Mouse (Mus musculus) forebrain, embryonic 11.5 days (tissue): ENCODE measurements around the gene Elavl4. TPM values are rescaled to one million over a fixed set of nuclear protein-coding genes. Genes with fewer than 3 reads are reported as not detected.

Source experiments
- ATAC-seq: fragments of 200-750 bp; cut with Nextera tagmentation; replicated peaks from 2 replicates; pipeline ENCODE4 v1.8.0; 2017; ENCODE audit warnings: moderate TSS enrichment; ENCODE audit not compliant: low FRiP score
- DNase-seq: peaks from one replicate; pipeline ENCODE4 v3.0.0-alpha.2; 2017; ENCODE audit warnings: low spot score
- H3K27ac ChIP-seq: fragments of 300-500 bp; sonication (generic); 2 replicates; pipeline ENCODE4 v1.5.1; 2014; ENCODE audit warnings: low read depth, low read length
- H3K27me3 ChIP-seq: fragments of 300-500 bp; sonication (generic); 2 replicates; pipeline ENCODE4 v1.6.1; 2014; ENCODE audit warnings: mild to moderate bottlenecking, low read length, mixed read lengths; ENCODE audit not compliant: control insufficient read depth, insufficient read depth
- H3K36me3 ChIP-seq: fragments of 300-500 bp; sonication (generic); 2 replicates; pipeline ENCODE4 v1.6.1; 2014; ENCODE audit warnings: mild to moderate bottlenecking, low read length, moderate library complexity, mixed read lengths; ENCODE audit not compliant: control insufficient read depth, insufficient read depth
- H3K4me1 ChIP-seq: fragments of 300-500 bp; sonication (generic); replicated peaks from 2 replicates; pipeline ENCODE4 v1.6.1; 2014; ENCODE audit warnings: low read length, mixed read lengths; ENCODE audit not compliant: control insufficient read depth, insufficient read depth
- H3K4me2 ChIP-seq: fragments of 300-500 bp; sonication (generic); 2 replicates; pipeline ENCODE4 v1.6.1; 2014; ENCODE audit warnings: low read depth, mild to moderate bottlenecking, low read length, moderate library complexity, mixed read lengths; ENCODE audit not compliant: severe bottlenecking
- H3K4me3 ChIP-seq: fragments of 300-500 bp; sonication (generic); 2 replicates; pipeline ENCODE4 v1.5.1; 2014; ENCODE audit warnings: low read depth, low read length
- H3K9ac ChIP-seq: fragments of 300-500 bp; sonication (generic); 2 replicates; pipeline ENCODE4 v1.6.1; 2014; ENCODE audit warnings: low read length
- H3K9me3 ChIP-seq: fragments of 300-500 bp; sonication (generic); 2 replicates; pipeline ENCODE4 v1.6.1; 2016; ENCODE audit warnings: low read length, mixed read lengths; ENCODE audit not compliant: control insufficient read depth
- WGBS: fragments of 180-500 bp; shearing (Covaris S2); extraction: QIAGEN DNeasy Blood & Tissue Kit; methylation state at CpG from one replicate; pipeline ENCODE4 v1.1.7; 2014; 5-methylcytosine and 5-hydroxymethylcytosine counted together
- polyA plus RNA-seq: library from polyadenylated mRNA; unstranded; fragments of >200 nt; fragmentation: Nextera tagmentation; extraction: Ambion mirVana; gene quantifications from 2 replicates; pipeline ENCODE4 v1.2.1, GENCODE M21; 2014

The Elavl4 gene
- polyA plus RNA-seq, 1 experiment from 2014 or later: 130 TPM

DNA sequence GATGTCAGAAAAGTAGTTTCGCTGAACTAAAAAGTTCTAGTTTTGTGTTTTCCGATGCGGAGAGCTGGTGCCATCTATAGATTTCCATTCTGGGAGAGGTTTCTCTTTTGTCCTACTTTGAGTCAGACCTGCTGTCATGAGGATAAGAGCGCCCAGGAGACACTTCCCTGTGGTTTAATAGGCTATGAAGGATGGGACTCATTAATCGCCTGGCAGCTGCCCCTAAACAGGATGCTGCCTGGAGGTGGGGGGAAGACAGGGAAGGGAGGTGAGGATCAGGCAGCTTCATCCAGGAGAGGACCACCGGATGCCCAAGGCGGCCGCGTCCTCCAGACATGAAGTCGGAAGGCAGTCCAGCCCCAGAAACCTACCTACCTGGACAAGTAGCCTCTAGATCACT lies 126.2 kb downstream of the Elavl4 start:
- Histone ChIP-seq H3K4me2 (no peak overlapping the region), H3K27me3 (no peaks in the 10 kb centered on the region), H3K4me1 (no peaks in the 10 kb centered on the region), H3K9me3 (no peaks in the 10 kb centered on the region), H3K36me3 (no peaks in the 10 kb centered on the region), H3K4me3 (no peak overlapping the region), H3K27ac (no peak overlapping the region), H3K9ac (no peak overlapping the region)
- WGBS: 84% methylated on average over 10 of the region's 10 CpGs
- DNase-seq: no peak
- no peak for ATAC-seq

DNA sequence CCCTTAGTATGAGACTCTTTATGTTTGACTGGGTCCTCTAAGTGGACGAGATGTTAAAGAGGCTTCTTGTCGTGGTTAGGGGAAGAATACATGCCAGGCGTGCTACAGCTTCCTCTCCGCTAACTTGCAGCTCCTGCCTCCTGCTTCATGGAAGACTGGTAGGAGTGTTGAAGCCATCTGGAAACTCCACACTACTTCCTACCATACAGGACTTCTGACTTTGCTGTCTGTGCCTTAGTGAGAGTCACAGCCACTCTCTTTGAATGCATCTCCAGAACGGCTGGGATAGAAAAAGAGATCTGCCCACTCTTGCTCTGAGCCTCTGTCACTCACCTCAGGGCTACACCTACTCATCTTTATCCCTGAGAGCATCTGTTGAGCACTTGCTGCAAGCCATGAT lies 132.9 kb downstream of the Elavl4 start:
- 92% methylated on average over 5 of the region's 5 CpGs for WGBS
- no peak overlapping the region for H3K9ac ChIP-seq
- H3K36me3 ChIP-seq: no peaks in the 10 kb centered on the region
- DNase-seq: no peak
- H3K4me2 ChIP-seq: no peak overlapping the region
- no peaks in the 10 kb centered on the region for H3K9me3 ChIP-seq
- H3K27ac ChIP-seq: no peak overlapping the region
- no peak overlapping the region for H3K4me3 ChIP-seq
- H3K4me1 ChIP-seq: no peaks in the 10 kb centered on the region; the same call in 1 of the 2 replicates
- H3K27me3 ChIP-seq: no peaks in the 10 kb centered on the region
- no peak for ATAC-seq

DNA sequence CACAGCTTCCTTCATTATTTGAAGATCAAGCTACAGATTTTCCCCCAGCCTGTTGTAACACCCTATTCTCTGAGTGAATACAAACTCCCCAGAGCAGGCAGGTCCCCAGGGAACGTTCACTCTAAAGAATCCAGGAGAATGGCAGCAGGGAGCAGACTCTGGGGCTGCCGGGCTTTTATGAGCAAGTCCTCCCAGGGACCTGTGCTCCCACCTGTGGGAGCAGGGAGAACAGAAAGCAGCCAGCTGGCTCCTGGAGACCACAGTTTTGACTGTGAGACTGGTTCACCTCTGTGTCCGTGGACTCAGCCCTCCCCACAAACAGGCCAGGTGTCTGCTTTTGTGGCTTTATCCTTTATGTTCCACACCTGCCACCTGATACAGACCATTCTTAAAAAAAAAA lies 134.2 kb downstream of the Elavl4 start:
- H3K27ac ChIP-seq: no peak overlapping the region
- DNase-seq: no peak
- no peak overlapping the region for H3K4me2 ChIP-seq
- WGBS: 46% methylated on average over 3 of the region's 3 CpGs
- H3K4me3 ChIP-seq: no peak overlapping the region
- no peak for ATAC-seq
- H3K27me3 ChIP-seq: no peaks in the 10 kb centered on the region
- no peaks in the 10 kb centered on the region for H3K9me3 ChIP-seq
- H3K4me1 ChIP-seq: no peaks in the 10 kb centered on the region; the same call in 1 of the 2 replicates
- no peaks in the 10 kb centered on the region for H3K36me3 ChIP-seq
- no peak overlapping the region for H3K9ac ChIP-seq

DNA sequence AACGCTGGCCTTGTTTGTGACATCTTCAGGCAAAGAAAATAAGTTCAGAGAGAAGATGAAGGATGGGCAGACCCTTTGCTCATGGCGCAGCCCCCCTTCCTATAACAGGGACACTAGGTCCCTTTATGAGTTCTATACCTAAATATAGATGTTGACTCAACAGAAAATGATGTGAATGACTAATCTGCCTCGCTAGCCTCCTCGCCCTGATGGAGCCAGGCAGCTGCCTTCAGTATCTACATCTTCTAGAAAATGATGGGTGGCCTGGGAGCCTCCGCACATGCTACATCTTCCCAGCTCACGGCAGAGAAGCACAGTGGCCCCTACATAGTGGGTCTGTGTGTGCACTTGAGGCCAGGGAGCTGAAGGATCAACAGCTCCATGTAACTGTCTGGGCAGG lies 137.2 kb downstream of the Elavl4 start:
- Histone ChIP-seq H3K4me1 (peaks cover 3% of the 10 kb centered on the region; the same call in 1 of the 2 replicates), H3K9me3 (no peaks in the 10 kb centered on the region)
- ATAC-seq: no peak

DNA sequence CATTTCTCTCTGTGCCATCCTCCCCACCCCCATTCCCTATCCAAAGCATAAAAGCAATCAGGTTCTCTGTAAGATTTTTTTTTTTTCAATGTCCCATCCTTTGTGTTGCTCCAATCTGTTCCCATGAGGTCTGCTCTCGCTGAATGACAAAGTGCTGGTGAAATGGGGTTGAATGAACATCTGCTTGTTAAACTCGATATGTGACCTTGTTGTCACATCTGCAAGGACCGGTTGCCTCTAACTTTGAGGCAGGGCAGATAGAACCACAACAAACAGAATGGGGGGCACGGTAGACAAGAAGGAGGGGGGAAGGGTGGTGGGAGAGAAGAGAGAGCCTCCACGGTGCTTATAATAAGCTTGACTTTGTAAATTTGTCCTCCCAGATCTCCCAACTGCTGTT lies 138.0 kb downstream of the Elavl4 start:
- ATAC-seq (no peak), DNase-seq (no peak)
- Histone ChIP-seq H3K9me3 (no peaks in the 10 kb centered on the region), H3K4me1 (peaks cover 3% of the 10 kb centered on the region; the same call in 1 of the 2 replicates), H3K4me3 (no peak overlapping the region), H3K9ac (no peak overlapping the region), H3K27ac (no peak overlapping the region), H3K4me2 (no peak overlapping the region), H3K27me3 (no peaks in the 10 kb centered on the region), H3K36me3 (no peaks in the 10 kb centered on the region)
- WGBS: 40% methylated on average over 5 of the region's 5 CpGs

More for the DNA sequence above, 137.2 kb downstream of the Elavl4 start:
- Histone ChIP-seq H3K36me3 (no peaks in the 10 kb centered on the region), H3K4me2 (no peak overlapping the region), H3K27ac (no peak overlapping the region), H3K9ac (no peak overlapping the region), H3K27me3 (no peaks in the 10 kb centered on the region), H3K4me3 (no peak overlapping the region)
- no peak for DNase-seq
- WGBS: 92% methylated on average over 6 of the region's 6 CpGs

DNA sequence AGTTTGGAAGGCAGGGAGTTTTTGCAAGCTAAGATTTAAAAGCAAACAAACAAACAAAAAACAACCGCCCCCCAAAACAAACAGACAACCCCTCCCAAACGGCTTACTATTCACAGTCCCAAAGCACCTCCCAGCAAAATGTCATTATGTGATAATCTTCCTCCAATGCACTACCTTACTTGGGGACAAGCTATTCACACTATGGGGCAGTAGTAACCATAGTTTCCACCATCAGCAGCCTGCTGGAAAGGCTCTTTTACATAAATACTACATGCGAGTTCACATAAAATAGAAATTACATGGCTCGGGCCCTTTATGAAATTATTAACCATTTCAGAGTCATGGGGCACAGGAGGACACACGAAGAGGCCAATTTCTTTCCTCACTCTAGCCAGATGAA lies 141.5 kb downstream of the Elavl4 start:
- Histone ChIP-seq H3K36me3 (no peaks in the 10 kb centered on the region), H3K9ac (no peak overlapping the region), H3K27ac (peak overlapping the region; percentile 42; the same call in 1 of the 2 replicates), H3K4me2 (no peak overlapping the region), H3K4me3 (no peak overlapping the region), H3K9me3 (no peaks in the 10 kb centered on the region), H3K4me1 (peaks cover 3% of the 10 kb centered on the region; the same call in 1 of the 2 replicates), H3K27me3 (no peaks in the 10 kb centered on the region)
- ATAC-seq (no peak), DNase-seq (no peak)
- WGBS: 69% methylated on average over 5 of the region's 5 CpGs

DNA sequence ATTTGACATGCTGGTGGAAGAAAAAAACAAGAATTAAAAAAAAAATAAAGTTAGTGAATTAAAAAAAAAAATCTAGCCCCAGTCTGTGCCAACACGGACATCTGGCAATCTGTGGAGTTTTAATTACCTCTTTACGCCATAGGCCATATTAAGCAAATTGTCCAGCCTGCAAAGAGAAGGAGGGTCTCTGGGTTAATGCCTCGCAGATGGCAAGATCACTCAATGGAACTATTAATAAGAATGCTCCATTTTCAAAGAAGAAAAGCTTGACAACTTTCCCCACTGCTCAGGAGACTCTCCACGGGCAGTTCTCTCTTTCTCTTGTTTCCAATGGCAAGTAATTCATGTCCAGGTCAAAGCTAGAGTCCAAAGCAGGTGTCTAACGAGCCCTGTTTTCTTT lies 142.1 kb downstream of the Elavl4 start:
- Histone ChIP-seq H3K4me1 (peaks cover 3% of the 10 kb centered on the region; the same call in 1 of the 2 replicates), H3K27me3 (no peaks in the 10 kb centered on the region), H3K9ac (no peak overlapping the region), H3K4me3 (no peak overlapping the region), H3K36me3 (no peaks in the 10 kb centered on the region), H3K4me2 (no peak overlapping the region), H3K9me3 (no peaks in the 10 kb centered on the region), H3K27ac (peak overlapping the region; percentile 42; the same call in 1 of the 2 replicates)
- 16% methylated on average over 5 of the region's 5 CpGs for WGBS
- ATAC-seq (peak; percentile 69), DNase-seq (no peak)

DNA sequence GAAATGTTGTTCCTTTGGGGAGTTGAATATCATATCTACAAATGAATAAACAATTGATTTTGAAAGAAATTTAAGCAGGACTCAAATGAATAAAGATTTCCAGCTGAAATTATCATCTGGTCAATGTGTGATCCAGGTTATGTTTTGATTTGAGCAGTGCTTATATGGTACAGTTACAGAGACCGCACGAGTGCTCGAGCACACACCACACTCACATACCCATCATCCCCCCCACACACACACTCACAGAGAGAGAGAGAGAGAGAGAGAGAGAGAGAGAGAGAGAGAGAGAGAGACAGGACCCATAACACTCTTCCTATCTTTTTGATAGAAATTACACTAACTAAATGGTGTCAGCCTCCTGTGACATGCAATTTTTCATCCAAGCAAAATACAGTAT lies 150.0 kb downstream of the Elavl4 start:
- Histone ChIP-seq H3K9me3 (no peaks in the 10 kb centered on the region), H3K4me2 (no peak overlapping the region), H3K27me3 (no peaks in the 10 kb centered on the region), H3K4me1 (no peaks in the 10 kb centered on the region), H3K36me3 (no peaks in the 10 kb centered on the region), H3K27ac (no peak overlapping the region), H3K4me3 (no peak overlapping the region), H3K9ac (no peak overlapping the region)
- WGBS: 77% methylated on average over 3 of the region's 3 CpGs
- no peak for DNase-seq
- ATAC-seq: no peak

DNA sequence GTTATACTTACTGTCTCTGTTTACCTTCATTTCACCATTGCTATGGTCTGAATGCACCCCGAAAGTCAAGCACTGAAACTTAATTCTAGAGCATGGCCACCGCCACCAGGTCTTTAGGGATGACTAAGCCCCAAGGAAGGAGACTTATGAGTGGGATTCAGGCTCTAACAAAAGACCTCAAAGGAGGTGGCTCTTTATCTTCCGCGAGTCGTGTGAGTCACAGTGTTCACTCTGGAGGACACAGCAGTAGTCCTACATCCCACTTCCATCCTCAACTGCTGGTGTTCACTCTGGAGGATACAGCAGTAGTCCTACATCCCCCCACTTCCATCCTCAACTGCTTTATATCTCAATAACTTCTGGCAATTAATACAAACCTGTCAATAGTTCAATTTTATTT lies 151.8 kb downstream of the Elavl4 start:
- no peak overlapping the region for H3K27ac ChIP-seq
- WGBS: 83% methylated on average over 5 of the region's 5 CpGs
- ATAC-seq (no peak), DNase-seq (no peak)
- H3K36me3 ChIP-seq: no peaks in the 10 kb centered on the region
- H3K4me1 ChIP-seq: no peaks in the 10 kb centered on the region
- H3K4me2 ChIP-seq: no peak overlapping the region
- no peak overlapping the region for H3K9ac ChIP-seq
- no peaks in the 10 kb centered on the region for H3K9me3 ChIP-seq
- H3K27me3 ChIP-seq: no peaks in the 10 kb centered on the region
- no peak overlapping the region for H3K4me3 ChIP-seq
